Mouse (Mus musculus): Measurements from ENCODE around the gene Rps27.

Rps27 gene

DNA sequence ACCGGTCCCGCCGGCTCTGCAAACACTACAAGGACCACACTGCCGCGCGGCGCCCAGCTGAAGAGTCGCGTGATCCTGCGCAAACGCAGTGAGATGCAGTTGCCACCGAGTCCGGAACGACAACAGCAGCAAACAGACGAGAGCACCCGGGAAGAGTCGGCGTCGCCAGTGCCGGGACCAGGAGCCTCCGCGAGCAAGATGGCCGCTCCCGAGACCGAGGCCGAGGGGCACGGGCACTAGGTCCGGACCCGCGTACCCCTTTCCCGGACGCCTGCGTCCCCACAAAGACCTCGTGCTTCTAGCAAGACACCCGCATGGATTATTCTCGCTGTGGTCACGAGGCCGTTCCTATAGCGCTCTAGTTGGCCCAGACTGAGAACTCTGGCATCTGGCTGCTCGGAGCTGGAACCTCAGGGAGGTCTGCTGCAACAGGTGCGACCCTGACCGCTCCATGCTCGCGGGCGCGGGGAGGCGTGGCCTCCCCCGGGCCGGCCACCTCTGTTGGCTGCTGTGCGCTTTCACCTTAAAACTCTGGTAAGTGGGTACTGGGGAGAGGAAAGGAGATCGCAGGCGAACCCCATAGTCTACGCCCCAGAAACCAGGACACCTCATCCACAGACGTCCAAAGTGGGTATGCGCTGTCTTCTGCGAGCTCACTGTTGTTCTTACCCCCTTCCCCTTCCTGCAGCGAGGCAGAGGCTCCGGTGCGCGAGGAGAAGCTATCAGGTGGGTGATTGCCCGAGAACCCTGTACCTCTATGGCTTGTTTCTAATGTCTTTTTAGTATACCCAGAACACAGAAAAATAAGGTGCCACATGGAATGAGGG, 18.3 kb upstream of the Rps27 start, which contains the start of gene Jtb:
Gene Jtb, plus strand, starts transcription at position 91 of the 827 bp plus-strand sequence.
- peak; percentile 97 to 98 for DNase-seq (ENCODE audit: low spot score in 2 of 2)

DNA sequence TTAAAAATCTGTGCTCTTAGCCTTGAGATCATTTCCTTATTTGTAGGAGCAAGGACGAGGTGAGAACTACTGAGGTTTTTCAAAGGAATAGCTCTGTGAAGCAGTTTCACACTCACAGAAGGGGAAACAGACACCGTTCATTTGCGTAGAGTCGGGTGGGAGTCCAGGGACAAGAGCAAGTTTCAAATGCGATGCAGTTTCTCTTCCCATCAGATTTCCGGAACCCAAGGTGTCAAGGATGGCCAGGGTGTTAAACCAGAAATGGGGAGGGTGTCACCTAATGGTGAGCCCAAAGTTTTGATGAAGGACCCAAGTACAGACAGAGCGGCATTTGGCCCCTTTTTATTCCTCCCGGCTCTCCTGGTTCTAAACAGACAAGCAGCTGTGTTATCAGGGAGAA, 17.6 kb upstream of the Rps27 start:
- DNase-seq (ENCODE audit: low spot score in 2 of 2) = no peak

DNA sequence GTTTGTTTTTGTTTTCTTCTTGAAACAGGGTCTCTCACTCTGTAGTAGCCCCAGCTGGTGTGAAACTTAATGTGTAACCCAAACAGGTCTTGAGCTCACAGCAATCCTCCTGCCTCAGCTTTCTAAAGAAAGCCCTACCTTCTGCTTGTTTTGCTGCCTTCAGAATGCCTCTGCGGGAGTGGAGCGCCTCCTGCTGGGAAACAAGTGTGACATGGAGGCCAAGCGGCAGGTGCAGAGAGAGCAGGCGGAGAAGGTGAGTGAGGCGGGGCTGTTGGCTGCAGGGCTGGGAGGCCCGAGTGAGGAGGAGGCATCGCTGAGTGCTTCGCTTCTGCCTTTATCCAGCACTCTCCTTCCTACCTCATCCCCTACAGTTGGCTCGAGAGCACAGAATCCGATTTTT, 10.9 kb upstream of the Rps27 start:
- no peak for DNase-seq (ENCODE audit: low spot score in 2 of 2)

DNA sequence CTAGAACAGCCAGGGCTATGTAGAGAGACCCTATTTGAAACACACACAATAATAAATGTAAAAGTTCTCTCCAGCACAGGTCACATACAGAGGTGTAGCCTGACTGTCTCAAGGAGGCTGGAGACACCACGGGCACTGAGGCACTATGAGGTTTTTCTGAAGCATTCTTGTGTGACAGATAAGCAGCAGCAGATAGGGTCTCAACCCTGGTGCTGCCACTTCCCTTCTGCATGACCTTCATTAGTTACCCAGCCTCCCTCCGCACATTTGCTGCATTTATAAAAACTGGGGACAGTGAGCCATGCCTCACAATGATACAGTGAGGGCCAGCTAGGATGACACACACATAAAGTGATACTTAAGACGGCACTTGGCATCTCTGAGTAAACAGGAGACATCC, 9.5 kb upstream of the Rps27 start:
- no peak for DNase-seq (ENCODE audit: low spot score in 2 of 2)

DNA sequence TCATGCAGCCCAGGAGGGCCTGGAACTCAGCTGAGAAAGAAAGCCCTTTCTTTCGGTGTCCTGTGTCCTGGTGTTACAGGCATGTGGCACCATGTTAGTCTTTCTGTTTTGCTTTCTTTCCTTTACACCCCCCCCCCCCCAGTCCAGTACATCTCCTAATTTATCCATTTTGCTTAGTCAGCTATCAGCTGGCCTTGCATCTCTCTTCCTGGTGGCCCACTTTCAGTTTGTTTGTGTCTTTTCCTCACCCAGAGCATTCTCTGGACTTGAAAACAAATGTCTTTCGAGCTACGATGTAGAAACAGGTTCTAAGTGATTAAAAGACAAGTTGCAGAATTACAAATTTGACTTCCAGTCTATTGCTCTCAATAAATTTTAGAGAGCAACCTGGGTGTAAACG, 9.0 kb upstream of the Rps27 start:
- no peak for DNase-seq (ENCODE audit: low spot score in 2 of 2)

DNA sequence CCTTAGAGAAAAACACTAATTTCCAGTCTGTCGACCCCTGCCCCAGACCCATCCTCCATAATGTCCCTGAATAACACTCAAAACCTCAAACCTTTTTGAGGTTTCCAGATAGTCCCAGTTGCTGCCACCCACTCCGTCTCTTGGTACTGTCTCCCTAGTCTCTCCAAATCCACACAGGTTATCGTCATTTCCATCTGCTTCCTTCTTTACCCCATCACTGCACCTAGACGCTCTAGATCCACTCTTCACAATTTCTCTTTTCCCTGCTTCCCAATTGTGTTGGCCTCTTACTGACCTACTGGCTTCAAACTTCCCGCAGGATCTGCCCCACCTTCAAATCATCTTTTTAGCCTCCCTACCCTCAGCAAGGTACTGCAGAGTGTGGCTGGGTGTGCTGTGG, 7.7 kb upstream of the Rps27 start:
- no peak for DNase-seq (ENCODE audit: low spot score in 2 of 2)

DNA sequence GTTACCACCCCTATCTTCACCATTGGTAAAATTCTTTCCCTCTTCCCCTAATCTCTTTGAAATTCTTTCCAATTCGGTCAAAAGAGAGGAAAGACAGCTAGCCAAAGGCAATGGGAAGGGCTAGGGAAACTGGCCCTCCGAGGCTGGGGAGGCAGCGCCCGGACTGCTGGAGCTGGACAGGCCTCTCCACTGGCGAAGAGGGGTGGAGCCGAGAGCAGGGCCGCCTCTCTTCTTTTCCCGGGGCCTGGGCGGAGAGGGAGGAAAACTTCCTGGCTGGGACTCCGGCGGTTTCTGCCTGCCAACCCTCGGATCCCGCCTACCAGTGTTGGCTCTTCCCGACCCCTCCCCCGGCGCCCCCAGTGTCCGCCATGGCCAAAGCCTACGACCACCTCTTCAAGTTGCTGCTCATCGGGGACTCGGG, 7.1 kb upstream of the Rps27 start:
- peak; percentile 70 to 71 for DNase-seq (ENCODE audit: low spot score in 2 of 2)

DNA sequence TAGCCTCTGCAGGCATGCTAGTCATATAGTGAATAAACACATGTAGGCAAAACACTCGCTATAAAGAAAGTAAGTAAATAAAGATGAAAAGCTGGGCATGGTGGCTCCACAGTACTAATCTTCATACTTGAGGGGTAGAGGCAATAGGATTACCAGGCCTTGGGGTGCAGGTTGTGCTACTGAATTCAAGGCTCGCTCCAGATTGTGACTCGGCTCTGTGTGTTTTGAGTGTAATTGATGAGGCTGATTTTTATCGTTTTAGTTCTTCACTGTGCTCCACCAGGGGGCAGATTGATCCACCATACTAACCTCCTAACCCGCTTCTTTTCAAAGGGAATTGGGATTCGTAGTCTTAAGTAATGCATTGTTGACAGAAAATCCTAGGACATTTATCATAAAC, 6.6 kb upstream of the Rps27 start:
- DNase-seq (ENCODE audit: low spot score in 2 of 2) = peak; percentile 52 to 64

DNA sequence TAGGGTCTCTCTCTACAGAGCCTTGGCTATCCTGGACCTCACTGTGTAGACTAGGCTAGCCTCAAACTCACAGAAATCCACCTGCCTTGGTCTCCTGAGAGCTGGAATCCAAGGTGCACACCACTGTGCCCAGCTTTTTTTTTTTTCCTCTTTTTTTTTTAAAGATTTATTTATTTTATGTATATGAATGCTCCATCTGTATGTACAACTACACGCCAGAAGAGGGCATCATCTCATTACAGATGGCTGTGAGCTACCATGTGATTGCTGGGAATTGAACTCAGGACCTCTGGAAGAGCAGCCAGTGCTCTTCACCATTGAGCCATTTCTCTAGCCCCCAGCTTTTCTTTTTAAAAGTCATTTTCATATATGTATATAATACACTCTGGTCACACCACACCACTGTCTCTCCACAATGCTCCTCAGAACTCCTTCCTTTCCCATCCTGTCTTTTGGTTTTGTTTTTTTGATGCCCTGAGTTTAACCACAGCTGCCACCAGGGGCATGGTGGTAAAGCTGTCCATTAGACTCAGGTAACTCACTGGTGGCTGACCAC, 2.5 kb upstream of the Rps27 start:
- DNase-seq (ENCODE audit: low spot score in 2 of 2) = no peak

DNA sequence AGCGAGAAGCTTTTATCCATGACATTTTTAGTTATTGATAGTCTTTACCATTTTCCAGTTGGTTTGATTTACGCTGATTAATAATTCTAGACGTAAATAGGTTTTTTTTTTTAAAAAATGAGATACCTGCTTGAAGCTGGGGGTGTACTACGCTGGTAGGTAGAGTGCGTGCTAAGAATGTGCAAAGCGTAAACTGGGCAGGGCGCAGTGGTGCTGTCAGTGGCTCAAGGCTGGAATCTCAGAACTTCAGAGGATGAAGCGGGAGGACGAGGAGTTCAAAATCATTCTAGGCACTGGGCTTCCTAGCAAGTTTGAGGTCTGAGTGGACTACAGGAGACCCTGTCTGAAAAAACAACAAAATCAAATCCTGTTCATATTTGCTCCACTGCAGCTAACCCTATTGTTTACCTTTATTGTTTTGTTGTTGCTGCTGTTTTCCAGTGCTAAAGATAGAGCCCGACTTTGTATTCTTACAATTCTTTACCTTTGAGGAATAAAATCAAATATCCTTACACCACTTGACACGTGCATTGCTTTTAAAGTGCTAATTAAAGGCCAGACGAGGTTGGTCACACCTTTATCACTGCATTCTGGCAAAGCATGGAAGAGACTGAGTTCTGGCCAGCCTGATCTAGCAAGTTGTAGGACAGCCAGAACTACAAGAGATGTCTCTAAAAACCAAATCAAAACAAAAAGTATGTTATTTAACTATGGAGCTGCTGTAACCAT, 669 bp upstream of the Rps27 start:
- peak; percentile 31 to 57 for DNase-seq (ENCODE audit: low spot score in 2 of 2)

DNA sequence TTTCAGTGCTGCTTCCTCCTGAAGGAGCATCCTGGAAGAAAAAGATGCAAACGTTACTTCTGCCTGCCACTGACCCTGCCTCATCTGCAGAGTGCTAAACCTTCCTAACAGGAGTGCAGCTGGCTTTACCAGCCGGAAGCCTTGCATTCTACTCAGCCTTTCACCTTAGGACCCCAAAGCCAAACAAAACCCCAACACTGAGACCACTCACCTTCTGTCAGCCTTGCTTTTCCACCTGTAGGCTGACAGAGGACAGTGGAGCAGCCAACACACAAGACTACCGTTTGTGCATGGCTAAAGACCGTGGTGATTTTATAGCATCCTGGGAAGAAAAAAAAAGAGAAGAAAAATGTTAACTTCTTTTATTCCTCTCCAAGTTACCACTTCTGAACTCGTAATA, 728 bp downstream of the Rps27 start:
- DNase-seq (ENCODE audit: low spot score in 2 of 2) = no peak

DNA sequence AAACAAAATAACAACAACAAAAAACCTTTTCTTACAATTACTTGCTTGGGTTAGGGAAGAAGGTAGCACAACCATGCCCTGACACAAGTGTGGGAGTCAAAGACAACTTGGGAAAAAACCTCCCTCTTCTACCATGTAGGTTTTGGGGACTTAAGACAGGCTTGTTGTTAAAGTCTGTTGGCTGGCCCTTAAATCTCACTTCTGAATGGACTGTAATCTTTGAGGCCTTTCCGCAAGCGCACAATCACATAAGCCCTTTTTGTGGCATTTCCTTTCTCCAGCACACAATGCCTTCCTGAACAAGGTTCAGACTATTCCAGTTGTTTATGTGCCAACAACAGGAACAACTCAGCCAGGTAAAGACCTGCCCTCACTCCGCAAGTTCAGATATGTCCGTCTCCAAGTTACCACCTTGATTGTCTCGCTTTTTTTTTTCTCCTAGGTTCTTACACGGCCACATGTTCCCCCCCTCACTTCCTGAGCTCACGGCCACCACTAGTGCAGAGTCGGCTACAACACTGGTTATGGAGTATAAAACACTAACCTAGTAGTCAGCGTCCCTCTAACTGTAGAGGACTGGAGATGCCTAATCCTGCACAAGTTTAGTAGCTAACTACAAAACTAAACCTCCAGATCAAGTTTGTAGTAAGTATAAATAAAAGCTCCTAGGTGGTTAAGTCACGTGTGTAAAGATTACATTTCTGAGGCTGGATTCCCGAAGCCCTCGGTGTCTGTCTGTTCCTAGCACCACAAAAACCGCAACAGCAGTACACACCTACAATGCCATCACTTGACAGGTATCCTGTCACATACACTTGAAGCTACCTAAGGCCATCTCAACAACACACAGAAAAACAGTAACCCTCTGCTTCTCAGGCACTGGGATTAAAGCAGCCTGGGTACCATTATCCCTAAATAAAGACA, 1.7 kb downstream of the Rps27 start:
- no peak for DNase-seq (ENCODE audit: low spot score in 2 of 2)

DNA sequence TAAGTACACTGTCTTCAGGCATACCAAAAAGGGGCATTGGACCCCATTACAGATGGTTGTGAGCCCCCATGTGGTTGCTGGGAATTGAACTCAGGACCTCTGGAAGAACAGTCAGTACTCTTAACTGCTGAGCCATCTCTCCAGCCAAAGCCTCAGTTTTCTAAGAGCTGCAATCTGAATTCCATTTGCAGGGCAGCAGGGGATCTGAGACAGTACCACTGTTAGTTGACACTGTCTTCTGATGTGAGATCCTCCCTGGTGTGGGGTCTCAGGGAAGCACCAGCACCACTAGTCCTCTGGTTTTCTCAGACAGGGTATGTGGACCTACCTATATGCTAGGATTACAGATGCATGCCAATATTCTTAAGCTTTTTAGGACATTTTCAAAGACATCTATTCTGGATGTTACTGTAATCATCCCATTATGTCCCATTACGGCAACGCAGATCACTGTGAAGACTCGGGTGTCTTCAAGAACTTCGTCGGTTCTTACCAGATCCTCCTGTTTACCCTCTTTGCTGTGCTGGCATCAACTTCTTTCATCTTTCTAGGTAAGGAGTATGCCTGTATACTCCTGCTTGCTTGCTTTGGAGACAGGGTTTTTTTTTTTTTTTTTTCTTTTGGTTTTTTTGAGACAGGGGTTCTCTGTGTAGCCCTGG, 3.4 kb downstream of the Rps27 start:
- DNase-seq (ENCODE audit: low spot score in 2 of 2) = no peak

DNA sequence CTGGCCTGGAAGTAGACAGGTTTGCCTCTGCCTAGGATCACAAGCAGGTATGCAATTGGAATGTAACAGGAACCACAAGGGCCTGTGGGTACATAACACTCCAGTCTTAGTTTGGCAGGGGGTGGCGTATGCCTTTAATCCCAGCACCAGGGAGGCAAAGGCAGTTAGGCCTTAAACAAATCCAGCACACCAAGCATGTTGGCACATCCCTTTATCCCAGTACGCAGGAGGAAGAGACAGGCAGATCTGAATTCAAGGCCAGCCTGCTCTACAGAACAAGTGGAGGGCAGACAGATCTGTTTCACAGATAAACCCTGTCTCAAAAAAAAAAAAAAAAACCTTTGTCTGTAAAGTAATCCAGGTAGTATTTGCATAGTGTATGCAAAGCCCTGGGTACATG, 4.8 kb downstream of the Rps27 start:
- no peak for DNase-seq (ENCODE audit: low spot score in 2 of 2)

DNA sequence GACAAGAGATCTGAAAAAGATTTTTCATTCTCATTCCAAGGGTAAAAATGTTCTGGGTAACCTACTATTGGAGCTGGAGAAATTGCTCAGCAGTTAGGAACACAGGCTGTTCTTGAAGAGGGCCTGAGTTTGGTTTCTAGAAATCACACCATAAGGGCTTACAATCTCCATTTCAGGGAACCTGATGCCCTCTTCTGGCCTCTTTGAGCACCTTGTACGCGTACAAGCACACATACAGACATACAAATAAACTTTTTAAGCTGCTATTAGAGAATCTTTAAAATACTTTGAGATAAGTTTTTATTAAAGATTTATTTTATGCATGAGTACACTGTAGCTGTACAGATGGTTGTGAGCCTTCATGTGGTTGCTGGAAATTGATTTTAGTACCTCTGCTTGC, 8.9 kb downstream of the Rps27 start:
- no peak for DNase-seq (ENCODE audit: low spot score in 2 of 2)

DNA sequence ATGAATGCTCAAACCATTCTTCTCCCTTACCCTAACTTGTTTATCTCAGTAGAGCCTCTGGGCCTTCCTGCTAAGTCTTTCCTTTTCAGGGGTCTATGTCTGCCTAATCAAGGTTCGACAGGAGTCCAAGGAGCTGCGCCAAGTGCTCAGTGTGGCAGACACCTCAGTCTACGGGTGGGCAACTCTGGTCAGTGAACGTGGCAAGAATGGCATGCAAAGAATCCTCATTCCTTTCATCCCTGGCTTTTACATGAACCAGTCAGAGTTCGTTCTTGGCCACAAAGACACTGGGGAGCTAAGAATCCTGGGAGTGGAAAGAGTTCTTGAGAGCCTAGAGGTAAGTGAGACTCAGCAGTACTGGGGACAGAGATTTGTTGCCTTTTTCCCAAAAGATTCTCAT, 9.8 kb downstream of the Rps27 start:
- DNase-seq (ENCODE audit: low spot score in 2 of 2) = no peak

DNA sequence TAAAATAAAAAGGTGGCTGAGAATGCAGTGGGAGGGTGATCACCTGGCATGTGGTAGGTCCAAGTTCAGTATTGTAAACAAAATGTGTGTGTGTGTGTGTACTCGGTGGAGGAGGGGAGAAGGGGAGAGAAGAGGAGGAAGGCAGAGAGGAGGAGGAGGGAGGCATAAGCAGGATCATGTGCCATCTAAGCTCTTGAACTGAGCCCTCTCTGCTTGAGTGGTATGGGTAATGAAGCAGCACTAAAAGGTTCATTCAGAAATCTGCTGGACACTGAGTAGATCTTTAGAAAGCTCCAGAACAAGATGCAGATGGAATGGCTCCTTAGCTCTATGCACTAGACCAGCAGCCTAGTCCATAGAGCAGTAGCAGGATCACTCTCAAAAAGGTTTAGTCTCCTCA, 10.6 kb downstream of the Rps27 start:
- DNase-seq (ENCODE audit: low spot score in 2 of 2) = no peak

DNA sequence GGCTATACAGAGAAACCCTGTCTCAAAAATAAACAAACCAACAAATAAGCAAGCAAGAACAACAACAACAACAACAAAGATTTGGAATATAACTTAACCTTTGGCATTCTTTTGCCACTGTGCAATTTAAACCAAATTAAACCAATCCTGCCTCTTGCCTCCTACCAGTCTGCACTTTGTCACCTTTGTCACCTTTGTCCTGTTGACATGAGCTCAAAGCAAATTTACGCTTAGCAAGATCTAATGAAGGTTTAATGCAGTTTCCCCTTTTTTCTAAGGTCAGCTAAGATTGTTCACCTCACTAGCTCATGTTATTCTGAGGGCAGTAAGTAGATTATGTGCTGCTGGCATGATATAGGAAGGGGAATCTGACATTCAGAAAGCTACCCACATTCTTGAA, 15.9 kb downstream of the Rps27 start:
- no peak for DNase-seq (ENCODE audit: low spot score in 2 of 2)

DNA sequence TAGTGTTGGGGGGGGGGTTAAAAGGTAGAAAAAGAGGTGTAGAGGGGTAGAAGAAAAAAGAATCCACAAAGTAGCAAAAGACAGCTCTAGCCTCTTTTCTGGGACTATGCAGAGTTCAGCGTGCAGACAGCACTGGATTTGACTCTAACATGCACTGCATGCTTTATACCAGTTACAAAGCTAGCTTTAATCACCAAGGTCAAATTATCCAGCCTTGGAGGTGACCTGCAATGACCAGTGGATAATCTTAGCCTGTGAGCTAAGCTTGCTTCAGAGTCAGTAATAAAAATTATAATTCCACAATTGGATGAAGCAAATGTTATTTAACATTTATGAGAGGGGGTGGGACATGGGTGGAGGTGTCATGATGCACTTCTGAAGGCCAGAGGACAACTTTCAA, 17.8 kb downstream of the Rps27 start:
- DNase-seq (ENCODE audit: low spot score in 2 of 2) = no peak

DNA sequence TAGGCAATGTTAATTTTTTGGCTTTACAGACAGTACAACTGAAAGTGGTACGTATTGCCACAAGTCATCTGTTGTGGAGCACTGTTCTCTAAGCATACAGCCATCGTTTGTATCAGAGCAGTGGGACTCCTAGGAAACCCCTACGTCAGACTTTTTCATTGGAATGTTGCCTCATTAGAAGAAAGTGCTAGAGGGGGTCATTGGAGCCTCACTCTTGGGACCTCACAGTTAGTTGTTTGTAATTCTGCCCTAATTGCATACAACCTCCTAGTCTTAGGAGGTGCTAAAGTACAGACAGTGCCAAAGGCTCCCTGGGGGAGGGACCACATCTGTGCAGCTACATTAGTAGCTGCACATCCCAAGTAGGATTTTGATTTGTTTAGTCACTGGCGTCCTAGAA, 18.7 kb downstream of the Rps27 start:
- DNase-seq (ENCODE audit: low spot score in 2 of 2) = no peak

DNA sequence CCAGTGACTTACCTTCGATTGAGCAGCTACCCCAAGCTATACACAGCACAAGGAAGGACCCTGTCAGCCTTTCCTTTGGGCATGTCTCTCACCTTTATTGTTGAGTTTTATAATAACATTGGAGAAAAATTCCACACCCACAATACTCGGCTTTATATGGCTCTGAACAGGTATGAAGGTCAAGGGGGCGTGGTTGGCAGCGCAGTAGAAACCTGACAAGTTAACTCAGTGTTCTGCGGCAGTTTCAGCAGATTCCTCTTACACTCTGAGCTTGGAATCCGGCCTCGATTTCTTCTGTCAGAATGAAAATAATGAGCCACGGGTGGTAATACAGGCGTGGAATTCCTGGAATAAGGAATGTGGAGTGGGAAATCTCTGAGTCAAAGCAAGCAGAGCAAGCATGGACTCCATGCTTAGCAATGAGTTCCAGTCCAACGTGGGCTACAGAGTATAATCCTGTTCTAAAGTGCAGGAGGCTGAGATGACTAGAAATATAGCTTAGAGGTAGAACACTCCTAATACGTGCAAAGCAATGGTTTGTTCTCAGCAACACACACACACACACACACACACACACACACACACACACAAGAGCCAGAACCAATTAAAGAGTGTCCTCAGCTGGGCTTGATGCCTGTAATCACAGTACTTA, 22.5 kb downstream of the Rps27 start:
- DNase-seq (ENCODE audit: low spot score in 2 of 2) = no peak
